Mouse (Mus musculus) cerebellum, adult 18-20 months (tissue): Measurements from ENCODE around the gene Smg7.

Source experiments
- DNase-seq, 2 experiments: peaks; one replicate each; pipeline ENCODE4 v3.0.0; 2021

Smg7 gene

GRCm38 (mm10) chr1:152838841-152839240 is 63.6 kb downstream of the Smg7 start:
- no peak for DNase-seq

- DNase-seq = no peak
These were observed 64.3 kb downstream of the Smg7 start for GRCm38 (mm10) chr1:152838026-152838702.

- DNase-seq = no peak
These were observed 67.4 kb downstream of the Smg7 start for GRCm38 (mm10) chr1:152835061-152835460.

GRCm38 (mm10) chr1:152832316-152832715 is 70.1 kb downstream of the Smg7 start:
- DNase-seq = no peak

GRCm38 (mm10) chr1:152831619-152832018 is 70.8 kb downstream of the Smg7 start:
- no peak for DNase-seq

GRCm38 (mm10) chr1:152831003-152831402 is 71.4 kb downstream of the Smg7 start:
- DNase-seq = no peak

- DNase-seq = no peak
These were observed 72.4 kb downstream of the Smg7 start for GRCm38 (mm10) chr1:152830054-152830453.

- no peak for DNase-seq
These were observed 73.7 kb downstream of the Smg7 start for GRCm38 (mm10) chr1:152828637-152829355.

- DNase-seq = no peak
These were observed 74.3 kb downstream of the Smg7 start for GRCm38 (mm10) chr1:152828168-152828567.

- DNase-seq = no peak
These were observed 76.0 kb downstream of the Smg7 start for GRCm38 (mm10) chr1:152826446-152826845.

GRCm38 (mm10) chr1:152824206-152824605 is 78.2 kb downstream of the Smg7 start:
- DNase-seq = no peak

- DNase-seq = no peak
These were observed 80.7 kb downstream of the Smg7 start for GRCm38 (mm10) chr1:152821746-152822145.

- DNase-seq = no peak
These were observed 81.3 kb downstream of the Smg7 start for GRCm38 (mm10) chr1:152820911-152821695.

- DNase-seq = no peak
These were observed 82.9 kb downstream of the Smg7 start for GRCm38 (mm10) chr1:152819558-152819957.

- no peak for DNase-seq
These were observed 84.7 kb downstream of the Smg7 start for GRCm38 (mm10) chr1:152817794-152818193.

- no peak for DNase-seq
These were observed 85.2 kb downstream of the Smg7 start for GRCm38 (mm10) chr1:152817027-152817769.

- DNase-seq = no peak
These were observed 87.2 kb downstream of the Smg7 start for GRCm38 (mm10) chr1:152815265-152815701.

GRCm38 (mm10) chr1:152810533-152811439 is 91.7 kb downstream of the Smg7 start:
- DNase-seq = no peak

GRCm38 (mm10) chr1:152809541-152810252 is 92.7 kb downstream of the Smg7 start:
- DNase-seq = no peak

GRCm38 (mm10) chr1:152808392-152808680 is 94.1 kb downstream of the Smg7 start:
- no peak for DNase-seq
